Mouse (Mus musculus) stomach, embryonic 15.5 days (tissue): ENCODE measurements around the gene Lta. TPM values are rescaled to one million over a fixed set of nuclear protein-coding genes. Genes with fewer than 3 reads are reported as not detected.

Experiments used
- ATAC-seq: fragments of 200-750 bp; cut with Nextera tagmentation; 2 replicates; pipeline ENCODE4 v1.8.0; 2017; ENCODE audit warnings: low read depth, moderate number of reproducible peaks, moderate TSS enrichment; ENCODE audit not compliant: insufficient read depth, low FRiP score
- H3K27ac ChIP-seq: fragments of 300-500 bp; sonication (generic); 2 replicates; pipeline ENCODE4 v1.5.1; 2015; ENCODE audit warnings: mild to moderate bottlenecking, inconsistent platforms
- H3K27me3 ChIP-seq: fragments of 300-500 bp; sonication (generic); replicated peaks from 2 replicates; pipeline ENCODE4 v1.6.1; 2015; ENCODE audit warnings: inconsistent platforms
- H3K36me3 ChIP-seq: fragments of 300-500 bp; sonication (generic); 2 replicates; pipeline ENCODE4 v1.6.1; 2015; ENCODE audit warnings: inconsistent platforms
- H3K4me1 ChIP-seq: fragments of 300-500 bp; sonication (generic); 2 replicates; pipeline ENCODE4 v1.6.1; 2015; ENCODE audit warnings: inconsistent platforms
- H3K4me2 ChIP-seq: fragments of 300-500 bp; sonication (generic); 2 replicates; pipeline ENCODE4 v1.6.1; 2015; ENCODE audit warnings: mild to moderate bottlenecking, inconsistent platforms
- H3K4me3 ChIP-seq: fragments of 300-500 bp; sonication (generic); replicated peaks from 2 replicates; pipeline ENCODE4 v1.5.1; 2015; ENCODE audit warnings: inconsistent platforms
- H3K9ac ChIP-seq: fragments of 300-500 bp; sonication (generic); 2 replicates; pipeline ENCODE4 v1.6.1; 2015; ENCODE audit warnings: inconsistent platforms
- H3K9me3 ChIP-seq: fragments of 300-500 bp; sonication (generic); 2 replicates; pipeline ENCODE4 v1.6.1; 2016; ENCODE audit warnings: inconsistent platforms
- WGBS: fragments of 180-500 bp; shearing (Covaris S2); methylation state at CpG from one replicate; pipeline ENCODE4 v1.1.7; 2015; 5-methylcytosine and 5-hydroxymethylcytosine counted together
- polyA plus RNA-seq: library from polyadenylated mRNA; unstranded; fragments of >200 nt; fragmentation: Nextera tagmentation; extraction: Ambion mirVana; gene quantifications from 2 replicates; pipeline ENCODE4 v1.2.1, GENCODE M21; 2015

Gene Lta
- polyA plus RNA-seq, 1 experiment from 2014 or later = 0.83 TPM

- H3K27me3 ChIP-seq = no peaks in the 10 kb centered on the region
- H3K9ac ChIP-seq = no peak within 1 kb of the TSS
- H3K4me2 ChIP-seq = peak within 1 kb of the TSS; percentile 17; the same call in 1 of the 2 replicates
- peak within 1 kb of the TSS; percentile 73 for H3K27ac ChIP-seq
- peaks cover 17% of the 10 kb centered on the region for H3K36me3 ChIP-seq
- H3K9me3 ChIP-seq = no peaks in the 10 kb centered on the region
- H3K4me3 ChIP-seq = no peak within 1 kb of the TSS
- peak; percentile 53 for ATAC-seq
- peaks cover 7% of the 10 kb centered on the region; the same call in 1 of the 2 replicates for H3K4me1 ChIP-seq
- WGBS = 61% methylated on average over 28 of the region's 28 CpGs
Measured at GRCm38 (mm10) chr17:35220156-35220952, 15.2 kb upstream of the Lta start, which contains the start of gene Gm16181. Gm16181 (plus strand) TSS chr17:35220834.

GRCm38 (mm10) chr17:35219601-35220041, 14.5 kb upstream of the Lta start:
- WGBS = 65% methylated on average over 6 of the region's 6 CpGs
- H3K4me3 ChIP-seq = no peak overlapping the region
- H3K4me1 ChIP-seq = peaks cover 7% of the 10 kb centered on the region; the same call in 1 of the 2 replicates
- H3K36me3 ChIP-seq = peaks cover 12% of the 10 kb centered on the region; the same call in 1 of the 2 replicates
- ATAC-seq = no peak
- 0 out of 2 replicates have a peak overlapping the region, but pooled peaks have one; percentile 73 for H3K27ac ChIP-seq
- H3K27me3 ChIP-seq = no peaks in the 10 kb centered on the region
- no peak overlapping the region for H3K4me2 ChIP-seq
- no peak overlapping the region for H3K9ac ChIP-seq
- no peaks in the 10 kb centered on the region for H3K9me3 ChIP-seq

- Histone ChIP-seq H3K9ac (no peak overlapping the region), H3K27me3 (no peaks in the 10 kb centered on the region), H3K27ac (0 out of 2 replicates have a peak overlapping the region, but pooled peaks have one; percentile 3), H3K4me2 (no peak overlapping the region; the same call in 1 of the 2 replicates), H3K4me1 (peaks cover 7% of the 10 kb centered on the region; the same call in 1 of the 2 replicates), H3K9me3 (no peaks in the 10 kb centered on the region), H3K4me3 (no peak overlapping the region), H3K36me3 (peaks cover 12% of the 10 kb centered on the region; the same call in 1 of the 2 replicates)
- WGBS = 74% methylated on average over 18 of the region's 18 CpGs
- no peak for ATAC-seq
Measured at GRCm38 (mm10) chr17:35218516-35219193, 13.5 kb upstream of the Lta start.

GRCm38 (mm10) chr17:35213071-35213470, 7.9 kb upstream of the Lta start:
- ATAC-seq = no peak
- Histone ChIP-seq H3K27ac (no peak overlapping the region), H3K9me3 (no peaks in the 10 kb centered on the region), H3K27me3 (no peaks in the 10 kb centered on the region), H3K4me3 (no peak overlapping the region), H3K9ac (no peak overlapping the region), H3K4me1 (no peaks in the 10 kb centered on the region), H3K36me3 (no peaks in the 10 kb centered on the region), H3K4me2 (no peak overlapping the region)
- 87% methylated on average over 5 of the region's 5 CpGs for WGBS

GRCm38 (mm10) chr17:35210593-35210992, 5.4 kb upstream of the Lta start:
- Histone ChIP-seq H3K4me2 (no peak overlapping the region), H3K9ac (no peak overlapping the region), H3K27ac (no peak overlapping the region), H3K36me3 (no peaks in the 10 kb centered on the region), H3K9me3 (no peaks in the 10 kb centered on the region), H3K4me1 (no peaks in the 10 kb centered on the region), H3K4me3 (no peak overlapping the region), H3K27me3 (no peaks in the 10 kb centered on the region)
- ATAC-seq = no peak
- 49% methylated on average over 3 of the region's 3 CpGs for WGBS

GRCm38 (mm10) chr17:35209785-35210535, 4.8 kb upstream of the Lta start:
- Histone ChIP-seq H3K9ac (no peak overlapping the region), H3K4me2 (no peak overlapping the region), H3K4me3 (no peak overlapping the region), H3K27ac (no peak overlapping the region), H3K27me3 (peaks cover 3% of the 10 kb centered on the region; the same call in 1 of the 2 replicates), H3K9me3 (no peaks in the 10 kb centered on the region), H3K36me3 (no peaks in the 10 kb centered on the region), H3K4me1 (0 out of 2 replicates have a peak, but pooled peaks cover 5% of the 10 kb centered on the region)
- no peak for ATAC-seq
- WGBS = 76% methylated on average over 12 of the region's 12 CpGs

- Histone ChIP-seq H3K4me2 (no peak overlapping the region), H3K4me1 (0 out of 2 replicates have a peak, but pooled peaks cover 9% of the 10 kb centered on the region), H3K4me3 (no peak overlapping the region), H3K9me3 (no peaks in the 10 kb centered on the region), H3K9ac (no peak overlapping the region; the same call in 1 of the 2 replicates), H3K36me3 (no peaks in the 10 kb centered on the region), H3K27ac (no peak overlapping the region), H3K27me3 (peaks cover 12% of the 10 kb centered on the region)
- ATAC-seq = no peak
- 46% methylated on average over 10 of the region's 10 CpGs for WGBS
Measured at GRCm38 (mm10) chr17:35205380-35205769, 224 bp upstream of the Lta start.

- Histone ChIP-seq H3K36me3 (no peaks in the 10 kb centered on the region), H3K4me3 (no peak overlapping the region), H3K9me3 (no peaks in the 10 kb centered on the region), H3K4me2 (no peak overlapping the region), H3K27ac (no peak overlapping the region), H3K4me1 (0 out of 2 replicates have a peak, but pooled peaks cover 9% of the 10 kb centered on the region), H3K9ac (no peak overlapping the region), H3K27me3 (peaks cover 16% of the 10 kb centered on the region)
- no peak for ATAC-seq
- WGBS = 75% methylated on average over 4 of the region's 4 CpGs
Measured at GRCm38 (mm10) chr17:35202442-35202841, 2.7 kb downstream of the Lta start.

GRCm38 (mm10) chr17:35201787-35202186, 3.4 kb downstream of the Lta start, which contains the start of gene Tnf:
Tnf (minus strand) TSS chr17:35202007.
- no peak within 1 kb of the TSS for H3K9ac ChIP-seq
- H3K27ac ChIP-seq = no peak within 1 kb of the TSS
- H3K36me3 ChIP-seq = no peaks in the 10 kb centered on the region
- H3K4me1 ChIP-seq = 0 out of 2 replicates have a peak, but pooled peaks cover 9% of the 10 kb centered on the region
- no peak for ATAC-seq
- peak within 1 kb of the TSS; percentile 8 for H3K4me3 ChIP-seq
- H3K4me2 ChIP-seq = no peak within 1 kb of the TSS; the same call in 1 of the 2 replicates
- 26% methylated on average over 13 of the region's 13 CpGs for WGBS
- no peaks in the 10 kb centered on the region for H3K9me3 ChIP-seq
- H3K27me3 ChIP-seq = peaks cover 16% of the 10 kb centered on the region

- Histone ChIP-seq H3K27me3 (peaks cover 16% of the 10 kb centered on the region), H3K4me2 (no peak overlapping the region), H3K4me3 (peak overlapping the region; percentile 8; the same call in 1 of the 2 replicates), H3K27ac (no peak overlapping the region), H3K9ac (no peak overlapping the region), H3K36me3 (no peaks in the 10 kb centered on the region), H3K4me1 (0 out of 2 replicates have a peak, but pooled peaks cover 9% of the 10 kb centered on the region), H3K9me3 (no peaks in the 10 kb centered on the region)
- no peak for ATAC-seq
- WGBS = 60% methylated on average over 11 of the region's 11 CpGs
Measured at GRCm38 (mm10) chr17:35201128-35201527, 4.0 kb downstream of the Lta start.

- no peak overlapping the region for H3K4me3 ChIP-seq
- H3K4me1 ChIP-seq = peaks cover 14% of the 10 kb centered on the region; the same call in 1 of the 2 replicates
- peaks cover 21% of the 10 kb centered on the region for H3K27me3 ChIP-seq
- H3K27ac ChIP-seq = no peak overlapping the region
- no peak for ATAC-seq
- no peak overlapping the region for H3K9ac ChIP-seq
- whole genome bisulfite sequencing = 72% methylated on average over 11 of the region's 11 CpGs
- no peak overlapping the region for H3K4me2 ChIP-seq
- H3K36me3 ChIP-seq = no peaks in the 10 kb centered on the region
- H3K9me3 ChIP-seq = no peaks in the 10 kb centered on the region
Measured at GRCm38 (mm10) chr17:35200398-35200797, 4.8 kb downstream of the Lta start.
